Mouse (Mus musculus) midbrain, postnatal 0 days (tissue): ENCODE measurements around the gene Cactin. TPM values are rescaled to one million over a fixed set of nuclear protein-coding genes. Genes with fewer than 3 reads are reported as not detected.

Experiments
- ATAC-seq: fragments of 200-750 bp; cut with Nextera tagmentation; 2 replicates; pipeline ENCODE4 v1.8.0; 2017; ENCODE audit warnings: moderate number of reproducible peaks, mild to moderate bottlenecking, moderate TSS enrichment, moderate library complexity; ENCODE audit not compliant: low FRiP score
- DNase-seq: peaks from one replicate; pipeline ENCODE4 v3.0.0-alpha.2; 2015; ENCODE audit warnings: low spot score
- H3K27ac ChIP-seq: fragments of 300-500 bp; sonication (generic); 2 replicates; pipeline ENCODE4 v1.5.1; 2014; ENCODE audit warnings: low read depth, mild to moderate bottlenecking, low read length, mixed read lengths
- H3K27me3 ChIP-seq: fragments of 300-500 bp; sonication (generic); 2 replicates; pipeline ENCODE4 v1.6.1; 2014; ENCODE audit warnings: low read length, control low read depth, mixed read lengths; ENCODE audit not compliant: insufficient read depth
- H3K36me3 ChIP-seq: fragments of 300-500 bp; sonication (generic); 2 replicates; pipeline ENCODE4 v1.6.1; 2014; ENCODE audit warnings: low read length, control low read depth, mixed read lengths; ENCODE audit not compliant: insufficient read depth
- H3K4me1 ChIP-seq: fragments of 300-500 bp; sonication (generic); 2 replicates; pipeline ENCODE4 v1.6.1; 2014; ENCODE audit warnings: mild to moderate bottlenecking, control low read depth, antibody characterized with exemption, low read length, mixed read lengths; ENCODE audit not compliant: insufficient read depth
- H3K4me2 ChIP-seq: fragments of 300-500 bp; sonication (generic); 2 replicates; pipeline ENCODE4 v1.6.1; 2014; ENCODE audit warnings: low read depth, mild to moderate bottlenecking, low read length, mixed read lengths; ENCODE audit not compliant: poor library complexity, severe bottlenecking
- H3K4me3 ChIP-seq: fragments of 300-500 bp; sonication (generic); 2 replicates; pipeline ENCODE4 v1.5.1; 2014; ENCODE audit warnings: low read depth, mild to moderate bottlenecking, low read length, moderate library complexity
- H3K9ac ChIP-seq: fragments of 300-500 bp; sonication (generic); replicated peaks from 2 replicates; pipeline ENCODE4 v1.6.1; 2014; ENCODE audit warnings: mild to moderate bottlenecking, low read length, moderate library complexity, mixed read lengths; ENCODE audit not compliant: poor library complexity, severe bottlenecking
- H3K9me3 ChIP-seq: fragments of 300-500 bp; sonication (generic); 2 replicates; pipeline ENCODE4 v1.6.1; 2016; ENCODE audit warnings: low read length, control low read depth
- CTCF ChIP-seq: IDR thresholded peaks from 2 replicates; pipeline ENCODE4 v1.5.1; 2016; ENCODE audit warnings: antibody characterized with exemption, mild to moderate bottlenecking
- WGBS: fragments of 180-500 bp; shearing (Covaris S2); extraction: QIAGEN DNeasy Blood & Tissue Kit; methylation state at CpG from one replicate; pipeline ENCODE4 v1.1.7; 2014; 5-methylcytosine and 5-hydroxymethylcytosine counted together
- polyA plus RNA-seq: library from polyadenylated mRNA; unstranded; fragments of >200 nt; fragmentation: Nextera tagmentation; extraction: Ambion mirVana; gene quantifications from 2 replicates; pipeline ENCODE4 v1.2.1, GENCODE M21; 2015
- total RNA-seq: library from RNA; depleted of rRNA; stranded (reverse); fragments of >200 nt; gene quantifications from 2 replicates; pipeline ENCODE4 v1.2.3, GENCODE M21; 2014

Gene Cactin
- total and polyA plus RNA-seq, 2 experiments from 2014 or later = 20.2 to 22.7 TPM

- TF ChIP-seq CTCF = no peak
- no peak overlapping the region for H3K27ac ChIP-seq
- H3K4me2 ChIP-seq = no peak overlapping the region
- no peak overlapping the region for H3K9ac ChIP-seq
- no peaks in the 10 kb centered on the region for H3K9me3 ChIP-seq
- 44% methylated on average over 17 of the region's 17 CpGs for WGBS
- no peak overlapping the region for H3K4me3 ChIP-seq
- no peaks in the 10 kb centered on the region for H3K4me1 ChIP-seq
- no peak for DNase-seq
- no peak for ATAC-seq
- no peaks in the 10 kb centered on the region for H3K36me3 ChIP-seq
- peaks cover 32% of the 10 kb centered on the region for H3K27me3 ChIP-seq
Observed at GRCm38 (mm10) chr10:81340551-81341332, 19.8 kb downstream of the Cactin start.

DNA sequence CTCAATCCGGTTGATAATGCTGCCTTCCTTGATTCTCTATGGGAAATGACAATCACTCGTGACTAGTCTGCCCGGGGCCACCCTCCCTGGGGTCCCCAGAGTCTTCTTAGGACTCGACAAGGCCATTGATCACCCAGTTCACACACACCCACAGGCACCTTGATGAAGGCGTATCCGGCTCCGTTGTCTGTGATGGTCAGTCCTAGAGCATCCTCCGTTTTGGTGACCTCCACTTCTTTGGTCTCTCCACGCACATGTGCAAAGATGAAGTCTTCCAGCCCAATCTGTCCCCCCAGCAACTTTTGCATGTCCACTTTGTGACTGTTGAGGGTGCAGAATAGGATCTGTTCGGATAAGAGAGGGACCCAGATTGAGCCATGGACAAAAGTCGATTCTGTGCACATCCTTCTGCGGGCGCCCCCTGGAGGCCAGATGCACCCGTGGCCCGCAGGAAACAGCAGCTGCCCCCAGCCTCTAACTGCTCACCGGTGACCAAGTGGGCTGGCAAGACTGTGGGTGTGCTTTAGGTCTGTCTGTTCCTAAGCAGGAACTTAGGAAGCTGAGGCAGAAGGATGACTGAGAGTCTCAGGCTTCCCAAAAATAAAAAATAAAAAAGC lies 20.5 kb downstream of the Cactin start:
- 38% methylated on average over 16 of the region's 16 CpGs for WGBS
- Histone ChIP-seq H3K27me3 (peaks cover 32% of the 10 kb centered on the region), H3K9me3 (no peaks in the 10 kb centered on the region), H3K27ac (no peak overlapping the region), H3K9ac (no peak overlapping the region), H3K4me1 (no peaks in the 10 kb centered on the region), H3K4me3 (no peak overlapping the region), H3K36me3 (no peaks in the 10 kb centered on the region), H3K4me2 (no peak overlapping the region)
- DNase-seq (no peak), ATAC-seq (no peak)
- peak; percentile 74 for TF ChIP-seq CTCF

DNA sequence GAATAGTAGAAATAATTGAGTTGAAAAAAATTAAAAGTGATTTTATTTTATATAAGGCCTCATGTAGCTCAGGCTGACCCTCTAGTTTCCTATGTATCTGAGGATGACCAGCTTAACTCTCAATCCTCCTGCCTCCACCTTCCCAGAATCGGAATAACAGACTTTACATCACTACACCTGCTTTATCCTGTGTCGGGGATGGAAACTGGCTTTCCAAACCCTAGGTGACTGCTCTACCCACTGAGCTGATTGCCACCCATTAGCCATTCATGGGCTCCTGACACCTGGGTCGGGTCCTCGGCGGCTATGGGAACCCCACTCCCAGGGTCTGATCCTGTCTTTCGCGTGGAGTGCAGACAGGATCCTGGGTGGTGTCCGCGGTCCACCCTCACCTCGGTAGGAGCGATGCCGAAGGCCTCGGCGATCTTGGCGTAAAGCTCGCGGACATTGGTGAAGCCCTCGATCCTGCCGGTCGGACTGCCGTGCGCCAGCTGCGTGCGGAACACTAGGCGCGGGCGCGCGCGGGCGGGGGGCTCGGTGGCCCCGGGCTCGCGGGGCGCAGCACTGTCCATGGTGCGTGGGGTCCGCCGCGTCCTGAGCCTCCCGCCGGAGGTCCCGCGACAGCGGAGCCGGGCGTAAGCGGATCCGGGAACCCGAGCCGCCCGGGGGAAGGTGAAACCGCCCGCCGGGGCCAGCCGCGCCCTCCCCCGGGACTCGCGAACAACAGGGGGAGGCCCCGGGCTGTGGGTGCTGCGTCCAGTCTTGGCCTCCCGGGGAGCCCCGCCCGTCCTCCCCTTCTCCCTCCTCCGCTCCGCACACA lies 22.0 kb downstream of the Cactin start, which contains the start of gene Gipc3:
Gipc3 (minus strand) TSS at position 581 of the 820 bp plus-strand sequence.
- Histone ChIP-seq H3K27ac (no peak within 1 kb of the TSS), H3K4me3 (peak within 1 kb of the TSS; percentile 43), H3K9me3 (no peaks in the 10 kb centered on the region), H3K4me2 (peak within 1 kb of the TSS; percentile 77), H3K36me3 (no peaks in the 10 kb centered on the region), H3K9ac (peak within 1 kb of the TSS; percentile 50; the same call in 1 of the 2 replicates), H3K4me1 (no peaks in the 10 kb centered on the region), H3K27me3 (peaks cover 32% of the 10 kb centered on the region)
- ATAC-seq = no peak
- no peak for TF ChIP-seq CTCF
- 7% methylated on average over 44 of the region's 67 CpGs for WGBS
- DNase-seq = no peak

GRCm38 (mm10) chr10:81344421-81345161 lies 23.7 kb downstream of the Cactin start:
- no peaks in the 10 kb centered on the region for H3K9me3 ChIP-seq
- H3K27ac ChIP-seq = no peak overlapping the region
- ATAC-seq (no peak), DNase-seq (no peak)
- no peaks in the 10 kb centered on the region for H3K4me1 ChIP-seq
- no peak overlapping the region for H3K9ac ChIP-seq
- no peaks in the 10 kb centered on the region for H3K36me3 ChIP-seq
- no peak overlapping the region for H3K4me3 ChIP-seq
- H3K4me2 ChIP-seq = no peak overlapping the region
- 51% methylated on average over 8 of the region's 8 CpGs for WGBS
- H3K27me3 ChIP-seq = peaks cover 32% of the 10 kb centered on the region
- peak; percentile 55 for TF ChIP-seq CTCF

DNA sequence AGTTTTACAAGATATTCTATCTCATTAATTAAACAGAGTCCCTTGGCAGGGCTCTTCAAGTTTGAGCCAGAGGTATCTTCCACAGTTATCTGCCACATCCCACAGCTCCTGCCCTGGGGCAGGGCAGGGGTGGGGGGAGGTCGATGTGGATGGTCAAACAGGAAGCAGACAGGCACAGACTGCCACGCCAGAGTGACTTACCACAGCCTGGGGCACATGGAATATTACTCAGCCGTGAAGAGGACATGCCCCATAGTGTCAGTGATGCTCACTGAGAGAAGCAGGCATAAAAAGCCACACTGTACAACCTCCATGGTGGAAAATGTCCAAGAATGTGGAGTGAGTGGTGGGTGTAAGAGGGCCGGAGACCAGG lies 24.2 kb downstream of the Cactin start:
- no peak overlapping the region for H3K9ac ChIP-seq
- H3K4me3 ChIP-seq = no peak overlapping the region
- ATAC-seq (no peak), DNase-seq (no peak)
- peaks cover 32% of the 10 kb centered on the region for H3K27me3 ChIP-seq
- WGBS = 88% methylated on average over 4 of the region's 4 CpGs
- no peaks in the 10 kb centered on the region for H3K36me3 ChIP-seq
- H3K27ac ChIP-seq = no peak overlapping the region
- peaks cover 4% of the 10 kb centered on the region; the same call in 1 of the 2 replicates for H3K4me1 ChIP-seq
- no peak overlapping the region for H3K4me2 ChIP-seq
- no peaks in the 10 kb centered on the region for H3K9me3 ChIP-seq
- TF ChIP-seq CTCF = no peak
